Mouse (Mus musculus) hindbrain, embryonic 14.5 days (tissue): ENCODE measurements around the gene Cep63. TPM values are rescaled to one million over a fixed set of nuclear protein-coding genes. Genes with fewer than 3 reads are reported as not detected.

Experiments used
- ATAC-seq: fragments of 200-750 bp; cut with Nextera tagmentation; 2 replicates; pipeline ENCODE4 v1.8.0; 2017; ENCODE audit warnings: moderate number of reproducible peaks, mild to moderate bottlenecking, moderate TSS enrichment, moderate library complexity; ENCODE audit not compliant: low FRiP score
- DNase-seq: peaks from one replicate; pipeline ENCODE4 v3.0.0-alpha.2; 2015; ENCODE audit warnings: low spot score
- H3K27ac ChIP-seq: fragments of 300-500 bp; sonication (generic); 2 replicates; pipeline ENCODE4 v1.5.1; 2014; ENCODE audit warnings: mild to moderate bottlenecking, moderate library complexity
- H3K27me3 ChIP-seq: fragments of 300-500 bp; sonication (generic); 2 replicates; pipeline ENCODE4 v1.6.1; 2014; ENCODE audit warnings: mild to moderate bottlenecking, low read length, mixed read lengths; ENCODE audit not compliant: control insufficient read depth, insufficient read depth
- H3K36me3 ChIP-seq: fragments of 300-500 bp; sonication (generic); replicated peaks from 2 replicates; pipeline ENCODE4 v1.6.1; 2014; ENCODE audit not compliant: control insufficient read depth, insufficient read depth
- H3K4me1 ChIP-seq: fragments of 300-500 bp; sonication (generic); replicated peaks from 2 replicates; pipeline ENCODE4 v1.6.1; 2014; ENCODE audit warnings: antibody characterized with exemption, low read length, mixed read lengths; ENCODE audit not compliant: control insufficient read depth, insufficient read depth
- H3K4me2 ChIP-seq: fragments of 300-500 bp; sonication (generic); replicated peaks from 2 replicates; pipeline ENCODE4 v1.6.1; 2014; ENCODE audit warnings: mild to moderate bottlenecking, moderate library complexity
- H3K4me3 ChIP-seq: fragments of 300-500 bp; sonication (generic); replicated peaks from 2 replicates; pipeline ENCODE4 v1.5.1; 2014; ENCODE audit warnings: mild to moderate bottlenecking, low read length
- H3K9ac ChIP-seq: fragments of 300-500 bp; sonication (generic); 2 replicates; pipeline ENCODE4 v1.6.1; 2014
- H3K9me3 ChIP-seq: fragments of 300-500 bp; sonication (generic); 2 replicates; pipeline ENCODE4 v1.6.1; 2016; ENCODE audit warnings: low read length; ENCODE audit not compliant: control insufficient read depth
- WGBS: fragments of 180-500 bp; shearing (Covaris S2); extraction: QIAGEN DNeasy Blood & Tissue Kit; methylation state at CpG from one replicate; pipeline ENCODE4 v1.1.7; 2014; 5-methylcytosine and 5-hydroxymethylcytosine counted together
- polyA plus RNA-seq: library from polyadenylated mRNA; unstranded; fragments of >200 nt; fragmentation: Nextera tagmentation; extraction: Ambion mirVana; gene quantifications from 2 replicates; pipeline ENCODE4 v1.2.1, GENCODE M21; 2014

Cep63 gene
- polyA plus RNA-seq, 1 experiment from 2014 or later: 35.7 TPM

DNA sequence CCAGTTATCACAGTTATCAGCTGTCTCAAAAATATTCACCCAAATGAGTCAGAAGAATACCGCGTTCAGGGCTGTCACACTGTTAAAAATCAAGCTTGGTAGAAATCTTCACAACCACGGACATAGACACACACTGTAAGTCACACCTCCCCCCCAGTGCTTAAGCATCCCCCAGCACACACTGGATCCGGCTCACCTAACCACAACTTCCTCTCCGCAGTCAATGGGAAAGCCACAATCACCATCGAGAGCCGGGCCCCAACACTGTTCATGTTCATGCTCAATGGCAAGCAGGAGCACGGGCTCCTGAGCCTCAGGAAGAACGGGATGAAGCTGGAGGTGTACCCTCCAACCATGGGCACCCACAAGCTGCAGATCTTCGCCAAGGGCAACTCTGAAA, 84.7 kb downstream of the Cep63 start:
- Histone ChIP-seq H3K27me3 (no peaks in the 10 kb centered on the region), H3K36me3 (no peaks in the 10 kb centered on the region), H3K27ac (no peak overlapping the region), H3K4me2 (no peak overlapping the region), H3K9ac (no peak overlapping the region), H3K4me1 (peaks cover 36% of the 10 kb centered on the region), H3K4me3 (no peak overlapping the region), H3K9me3 (no peaks in the 10 kb centered on the region)
- 94% methylated on average over 10 of the region's 10 CpGs for WGBS
- DNase-seq (no peak), ATAC-seq (no peak)

DNA sequence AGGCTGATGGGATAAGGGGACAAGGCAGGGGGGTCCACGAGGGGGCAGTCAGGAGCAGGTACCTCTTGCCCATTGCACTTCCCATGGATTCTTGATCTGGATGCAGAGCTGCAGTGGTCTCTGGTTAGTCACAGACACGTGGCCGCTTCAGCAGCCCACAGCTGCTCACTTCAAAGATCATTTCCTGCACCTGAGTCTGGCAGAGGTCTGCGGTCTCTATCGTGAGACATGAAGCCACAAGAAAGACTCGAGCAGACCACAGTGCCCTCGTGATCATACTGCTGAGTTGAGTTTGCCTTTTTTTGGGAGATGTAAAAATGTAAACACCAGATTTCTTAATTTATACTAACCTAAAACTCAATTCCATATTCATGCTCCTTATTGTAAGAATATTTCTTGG, 86.6 kb downstream of the Cep63 start:
- Histone ChIP-seq H3K36me3 (no peaks in the 10 kb centered on the region), H3K27me3 (no peaks in the 10 kb centered on the region), H3K27ac (no peak overlapping the region), H3K4me1 (peaks cover 20% of the 10 kb centered on the region), H3K4me2 (no peak overlapping the region), H3K4me3 (no peak overlapping the region), H3K9ac (no peak overlapping the region), H3K9me3 (no peaks in the 10 kb centered on the region)
- ATAC-seq (no peak), DNase-seq (no peak)
- WGBS: 69% methylated on average over 7 of the region's 7 CpGs

DNA sequence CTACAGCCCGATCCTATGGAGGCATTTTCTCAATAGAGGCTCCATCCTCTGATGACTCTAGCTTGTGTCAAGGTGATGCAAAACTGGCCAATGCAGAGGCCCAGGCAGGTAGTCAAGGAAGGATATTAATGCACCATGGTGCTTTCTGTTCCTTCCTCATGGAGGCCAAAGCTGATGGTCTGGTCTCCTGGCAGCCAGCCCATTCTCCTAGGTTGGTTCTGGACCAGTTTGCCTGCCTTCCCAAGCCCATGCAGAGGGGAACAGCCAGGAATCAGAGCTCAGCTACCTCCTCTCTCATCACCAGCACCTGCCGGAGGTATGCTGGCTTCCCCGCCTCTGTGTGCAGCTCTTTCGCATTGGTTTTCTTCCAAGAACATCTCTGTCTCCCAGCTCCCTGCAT, 89.4 kb downstream of the Cep63 start:
- ATAC-seq (no peak), DNase-seq (no peak)
- Histone ChIP-seq H3K4me1 (peaks cover under 1% of the 10 kb centered on the region; the same call in 1 of the 2 replicates), H3K9me3 (no peaks in the 10 kb centered on the region), H3K9ac (no peak overlapping the region), H3K36me3 (no peaks in the 10 kb centered on the region), H3K27ac (no peak overlapping the region), H3K4me2 (no peak overlapping the region), H3K27me3 (no peaks in the 10 kb centered on the region), H3K4me3 (no peak overlapping the region)
- WGBS: 92% methylated on average over 4 of the region's 4 CpGs

Other genes starting within 250 kb of the Cep63 start
- 0.92 and 1.4 TPM in 2 replicates for gene Ky, start 120.8 kb downstream of the Cep63 start, polyA plus RNA-seq
- 142 and 184 TPM in 2 replicates for gene Anapc13, start 238 bp downstream of the Cep63 start, polyA plus RNA-seq
- gene Amotl2, start 90.1 kb upstream of the Cep63 start, polyA plus RNA-seq: 54.1 and 56.8 TPM in 2 replicates
- gene Ryk, start 208.4 kb upstream of the Cep63 start, polyA plus RNA-seq: 14.1 and 14.5 TPM in 2 replicates